Mouse (Mus musculus) sigmoid colon, adult 10 weeks (tissue): ENCODE results near the gene Ciita. TPM values are rescaled to one million over a fixed set of nuclear protein-coding genes. Genes with fewer than 3 reads are reported as not detected.

Experiments used
- polyA plus RNA-seq: library from polyadenylated mRNA; stranded (reverse); fragments of 350-450 nt; fragmentation: Illumina TruSeq; extraction: RNeasy Lipid Tissue Mini Kit (QIAGEN cat#74804); gene quantifications from one replicate; pipeline ENCODE4 v1.2.3, GENCODE M21; 2014; ENCODE audit warnings: low read depth, low replicate concordance

Gene Ciita
- polyA plus RNA-seq = 2.0 TPM

DNA sequence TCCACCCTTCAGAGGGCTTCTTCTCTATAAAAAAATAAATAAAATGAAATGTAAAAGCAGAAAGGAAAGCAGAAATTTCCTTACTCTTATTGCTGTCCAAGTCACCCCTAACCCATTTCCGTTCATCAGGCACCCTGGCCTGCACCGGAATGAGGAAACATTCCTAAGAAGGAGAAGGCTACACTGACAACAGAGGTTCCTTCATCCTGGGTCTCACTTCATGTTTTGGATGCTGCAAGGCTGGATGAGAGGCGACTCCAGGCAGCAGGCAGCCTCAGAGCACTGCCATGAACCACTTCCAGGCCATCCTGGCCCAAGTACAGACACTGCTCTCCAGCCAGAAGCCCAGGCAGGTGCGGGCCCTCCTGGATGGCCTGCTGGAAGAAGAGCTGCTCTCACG is at the start of gene Ciita:
Gene Ciita, plus strand, starts transcription at position 203 of the 400 bp plus-strand sequence.

DNA sequence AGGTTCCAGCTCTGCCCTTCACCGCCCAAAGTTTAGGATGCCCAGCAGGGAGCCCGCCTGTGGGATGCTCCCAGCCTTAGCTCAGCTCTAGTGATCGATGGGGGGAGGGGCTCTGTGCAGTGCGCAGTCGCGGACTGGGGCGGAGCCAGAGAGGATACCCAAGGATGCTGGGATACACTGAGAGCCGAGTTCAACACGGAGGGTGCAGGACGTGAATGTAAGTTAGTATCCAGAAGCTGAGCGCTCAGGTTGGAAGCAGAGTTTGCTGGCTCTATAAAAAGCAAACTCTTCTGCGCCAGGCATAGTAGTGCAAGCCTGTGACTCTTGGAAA is 32.6 kb upstream of the Ciita start, which contains the start of gene Tvp23a:
Gene Tvp23a, minus strand, starts transcription at position 99 of the 331 bp plus-strand sequence.

DNA sequence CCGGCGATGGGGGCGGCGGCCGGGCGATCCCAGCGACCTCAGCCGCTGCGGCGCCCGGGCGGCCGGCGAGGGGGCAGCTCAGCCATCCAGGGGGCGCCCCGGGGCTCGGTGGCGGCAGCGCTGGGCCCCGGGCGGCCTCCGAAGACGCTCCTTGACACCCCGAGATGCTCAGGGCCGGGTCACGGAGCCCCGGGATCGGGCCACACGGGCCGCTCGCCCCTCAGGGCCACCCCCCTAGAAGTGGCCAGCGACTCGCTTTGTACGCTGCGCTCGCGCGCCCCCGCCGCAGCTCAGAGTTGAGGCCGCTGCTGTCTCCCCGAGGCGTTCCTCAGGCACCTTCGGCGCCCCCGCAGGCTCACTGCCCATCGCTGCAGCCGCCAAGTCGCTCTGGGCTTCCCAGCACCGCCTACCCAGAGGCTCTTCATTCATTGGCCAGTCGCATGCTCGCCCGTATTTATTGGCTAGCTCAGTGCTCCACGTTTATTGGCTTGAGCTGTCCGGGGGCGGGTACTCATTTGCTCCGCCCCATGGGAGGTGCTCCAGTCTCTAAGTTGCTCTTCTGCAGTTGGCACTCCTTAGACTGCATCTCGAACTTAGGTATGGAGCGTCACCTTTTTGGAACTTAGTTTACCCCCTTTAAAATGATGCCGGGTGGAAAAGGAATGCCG is 63.0 kb downstream of the Ciita start, which contains the start of gene Dexi:
Gene Dexi, minus strand, starts transcription at position 357 of the 668 bp plus-strand sequence.

DNA sequence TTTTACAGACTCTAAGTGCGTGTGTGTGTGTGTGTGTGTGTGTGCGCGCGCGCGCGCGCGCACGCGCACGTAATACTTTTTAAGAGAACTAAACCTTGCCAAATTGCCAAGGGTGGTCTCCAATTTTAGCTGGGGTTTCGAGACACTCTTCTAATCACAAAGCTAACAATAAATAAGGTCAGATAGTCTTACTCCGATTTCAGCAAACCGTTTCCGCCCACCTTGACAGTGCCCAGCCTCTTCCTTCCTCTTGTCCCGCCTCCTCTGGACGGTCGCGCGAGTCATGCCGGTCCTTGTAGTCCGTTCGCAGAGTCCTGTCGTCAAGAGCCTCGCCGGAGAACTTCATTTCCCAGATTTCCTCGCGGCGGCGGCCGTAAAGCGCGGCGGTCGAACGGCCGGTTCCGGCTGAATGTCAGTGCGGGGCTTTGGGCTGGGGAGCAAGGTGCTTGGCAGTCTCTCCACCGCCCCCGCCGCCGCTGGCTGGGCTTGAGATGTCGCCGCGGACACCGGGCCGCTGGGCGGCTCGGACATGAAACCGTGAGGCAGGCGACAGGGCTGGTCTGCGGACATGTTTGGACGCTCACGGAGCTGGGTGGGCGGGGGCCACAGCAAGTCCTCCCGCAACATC is 65.2 kb downstream of the Ciita start, which contains the start of gene Clec16a:
Gene Clec16a, plus strand, starts transcription at position 345 of the 628 bp plus-strand sequence.

Other genes starting within 250 kb of the Ciita start
- 30.3 TPM for gene Emp2, start 166.1 kb upstream of the Ciita start, polyA plus RNA-seq
- not detected for gene Tekt5, start 84.6 kb upstream of the Ciita start, polyA plus RNA-seq
- gene Nubp1, start 68.1 kb upstream of the Ciita start, polyA plus RNA-seq = 3.5 TPM
- 0.25 TPM for gene Tvp23a, start 32.7 kb upstream of the Ciita start, polyA plus RNA-seq
- 3.3 TPM for gene Dexi, start 63.0 kb downstream of the Ciita start, polyA plus RNA-seq
- 13.9 TPM for gene Clec16a, start 65.3 kb downstream of the Ciita start, polyA plus RNA-seq